ENCODE assay signal across 40 mouse cellular contexts in the genomic region with DNA sequence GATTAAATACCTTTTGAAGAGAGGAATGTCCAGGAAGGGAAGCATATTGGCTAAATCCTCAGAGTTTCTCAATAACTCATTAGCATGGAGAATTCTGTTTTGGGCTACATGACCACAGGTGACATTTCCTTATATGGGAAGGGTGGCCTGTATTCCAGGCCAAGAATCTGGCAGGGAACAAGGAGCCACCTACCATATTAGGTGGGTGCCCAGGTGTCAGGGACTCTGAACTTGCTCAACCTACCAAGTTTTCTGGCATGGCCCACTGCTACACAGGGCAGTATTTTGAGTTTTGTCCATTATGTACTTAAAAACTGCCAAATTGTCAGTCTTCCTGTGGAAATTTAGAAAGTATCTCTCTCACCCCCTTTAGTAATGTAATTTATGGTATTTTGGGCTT. TPM values are rescaled to one million over a fixed set of nuclear protein-coding genes. Genes with fewer than 3 reads are reported as not detected.
"Had no signal": no experiment of that assay in that cellular context is flagged by ENCODE, and none has a peak within 500 bp of the region (broad histone marks: within the 10 kb centered on the region; RNA-seq: fewer than 3 reads in every experiment).

No protein-coding gene starts in this region.

- H3K4me3 ChIP-seq: embryonic facial prominence, embryonic 10.5 days; embryonic facial prominence, embryonic 12.5 days; embryonic facial prominence, embryonic 13.5 days; embryonic facial prominence, embryonic 15.5 days; erythroblast, embryonic 14.5 days; forebrain, embryonic 10.5 days; forebrain, embryonic 12.5 days; forebrain, embryonic 13.5 days; forebrain, embryonic 15.5 days; gastrocnemius, adult 2 months; heart, adult 2 months had no signal

- H3K27ac ChIP-seq: embryonic facial prominence, embryonic 10.5 days; embryonic facial prominence, embryonic 12.5 days; embryonic facial prominence, embryonic 13.5 days; embryonic facial prominence, embryonic 15.5 days; forebrain, embryonic 10.5 days; forebrain, embryonic 12.5 days; forebrain, embryonic 13.5 days; forebrain, embryonic 15.5 days; gastrocnemius, adult 2 months; heart, adult 2 months had no signal

- H3K9me3 ChIP-seq: embryonic facial prominence, embryonic 15.5 days had no signal

- H3K27me3 ChIP-seq: embryonic facial prominence, embryonic 12.5 days; embryonic facial prominence, embryonic 13.5 days; embryonic facial prominence, embryonic 15.5 days; forebrain, embryonic 12.5 days; forebrain, embryonic 13.5 days; forebrain, embryonic 15.5 days had no signal

- H3K9ac ChIP-seq: embryonic facial prominence, embryonic 12.5 days; embryonic facial prominence, embryonic 13.5 days; embryonic facial prominence, embryonic 15.5 days; forebrain, embryonic 12.5 days; forebrain, embryonic 13.5 days; forebrain, embryonic 15.5 days; forebrain, postnatal 0 days had no signal

- H3K4me2 ChIP-seq: embryonic facial prominence, embryonic 12.5 days; embryonic facial prominence, embryonic 13.5 days; embryonic facial prominence, embryonic 15.5 days; forebrain, embryonic 12.5 days; forebrain, embryonic 13.5 days; forebrain, embryonic 15.5 days had no signal

- ATAC-seq: forebrain, embryonic 13.5 days; forebrain, embryonic 14.5 days; forebrain, embryonic 15.5 days; forebrain, embryonic 16.5 days; forebrain, postnatal 0 days had no signal

- H3K36me3 ChIP-seq: embryonic facial prominence, embryonic 10.5 days; embryonic facial prominence, embryonic 12.5 days; embryonic facial prominence, embryonic 13.5 days; embryonic facial prominence, embryonic 15.5 days; forebrain, embryonic 10.5 days; forebrain, embryonic 12.5 days; forebrain, embryonic 15.5 days had no signal

- DNase-seq: cerebellum, adult 8-10 months; cerebellum, adult 9-10 months; cerebellum, adult 9-11 months; cerebellum, postnatal 10 days; cerebellum, postnatal 14 days; cerebellum, postnatal 25 days; cerebellum, postnatal 36 days; embryo, embryonic 11 days; forebrain, postnatal 0 days; gastrocnemius, adult 2 months; gastrocnemius, postnatal 10 days; gastrocnemius, postnatal 14 days; gastrocnemius, postnatal 25 days; gastrocnemius, postnatal 36 days; heart, adult 11 months; heart, adult 18-20 months; heart, adult 2 months had no signal

- H3K4me1 ChIP-seq: embryonic facial prominence, embryonic 10.5 days; embryonic facial prominence, embryonic 12.5 days; embryonic facial prominence, embryonic 13.5 days; embryonic facial prominence, embryonic 15.5 days; forebrain, embryonic 10.5 days; forebrain, embryonic 12.5 days; forebrain, embryonic 13.5 days; forebrain, embryonic 15.5 days had no signal

RNA-seq across cellular contexts. Expression of a gene that starts 4.3 kb away (rescaled TPM):
- total RNA-seq: common myeloid progenitor, adult 5-6 weeks; forebrain, postnatal 0 days; gastrocnemius, adult 18-20 months; gastrocnemius, adult 2 months; gastrocnemius, adult 8-10 months; gastrocnemius, postnatal 10 days; gastrocnemius, postnatal 14 days; gastrocnemius, postnatal 25 days; gastrocnemius, postnatal 36 days; gastrocnemius, postnatal 4 days; granulocyte monocyte progenitor cell, adult 5-6 weeks; heart, adult 18-20 months; heart, adult 2 months; heart, adult 8-10 months had no signal
- polyA plus RNA-seq: cortical plate, adult 2 months; embryonic facial prominence, embryonic 10.5 days; embryonic facial prominence, embryonic 11.5 days; embryonic facial prominence, embryonic 12.5 days; embryonic facial prominence, embryonic 13.5 days; embryonic facial prominence, embryonic 14.5 days; embryonic facial prominence, embryonic 15.5 days; erythroblast, embryonic 14.5 days; forebrain, embryonic 10.5 days; forebrain, embryonic 11.5 days; forebrain, embryonic 12.5 days; forebrain, embryonic 13.5 days; forebrain, embryonic 14.5 days; forebrain, embryonic 15.5 days; forebrain, embryonic 16.5 days; forebrain, postnatal 0 days; frontal cortex, adult 2 months; gonadal fat pad, adult 2 months; heart, adult 2 months had no signal

RNA-seq across cellular contexts. Expression of a gene that starts 43.5 kb away (rescaled TPM):
- total RNA-seq: common myeloid progenitor, adult 5-6 weeks; forebrain, postnatal 0 days; gastrocnemius, adult 18-20 months; gastrocnemius, adult 2 months; gastrocnemius, adult 8-10 months; gastrocnemius, postnatal 10 days; gastrocnemius, postnatal 14 days; gastrocnemius, postnatal 25 days; gastrocnemius, postnatal 36 days; gastrocnemius, postnatal 4 days; granulocyte monocyte progenitor cell, adult 5-6 weeks; heart, adult 18-20 months; heart, adult 2 months; heart, adult 8-10 months had no signal
- polyA plus RNA-seq: cortical plate, adult 2 months; embryonic facial prominence, embryonic 10.5 days; embryonic facial prominence, embryonic 11.5 days; embryonic facial prominence, embryonic 12.5 days; embryonic facial prominence, embryonic 13.5 days; embryonic facial prominence, embryonic 14.5 days; embryonic facial prominence, embryonic 15.5 days; erythroblast, embryonic 14.5 days; forebrain, embryonic 10.5 days; forebrain, embryonic 11.5 days; forebrain, embryonic 12.5 days; forebrain, embryonic 13.5 days; forebrain, embryonic 14.5 days; forebrain, embryonic 15.5 days; forebrain, embryonic 16.5 days; forebrain, postnatal 0 days; frontal cortex, adult 2 months; gonadal fat pad, adult 2 months; heart, adult 2 months had no signal
